Mouse (Mus musculus): Measurements from ENCODE around the gene Cfap45. TPM values are rescaled to one million over a fixed set of nuclear protein-coding genes. Genes with fewer than 3 reads are reported as not detected.

Cfap45 gene
- total and polyA plus RNA-seq, 3 experiments = 0.40 TPM; not detected in 2

DNA sequence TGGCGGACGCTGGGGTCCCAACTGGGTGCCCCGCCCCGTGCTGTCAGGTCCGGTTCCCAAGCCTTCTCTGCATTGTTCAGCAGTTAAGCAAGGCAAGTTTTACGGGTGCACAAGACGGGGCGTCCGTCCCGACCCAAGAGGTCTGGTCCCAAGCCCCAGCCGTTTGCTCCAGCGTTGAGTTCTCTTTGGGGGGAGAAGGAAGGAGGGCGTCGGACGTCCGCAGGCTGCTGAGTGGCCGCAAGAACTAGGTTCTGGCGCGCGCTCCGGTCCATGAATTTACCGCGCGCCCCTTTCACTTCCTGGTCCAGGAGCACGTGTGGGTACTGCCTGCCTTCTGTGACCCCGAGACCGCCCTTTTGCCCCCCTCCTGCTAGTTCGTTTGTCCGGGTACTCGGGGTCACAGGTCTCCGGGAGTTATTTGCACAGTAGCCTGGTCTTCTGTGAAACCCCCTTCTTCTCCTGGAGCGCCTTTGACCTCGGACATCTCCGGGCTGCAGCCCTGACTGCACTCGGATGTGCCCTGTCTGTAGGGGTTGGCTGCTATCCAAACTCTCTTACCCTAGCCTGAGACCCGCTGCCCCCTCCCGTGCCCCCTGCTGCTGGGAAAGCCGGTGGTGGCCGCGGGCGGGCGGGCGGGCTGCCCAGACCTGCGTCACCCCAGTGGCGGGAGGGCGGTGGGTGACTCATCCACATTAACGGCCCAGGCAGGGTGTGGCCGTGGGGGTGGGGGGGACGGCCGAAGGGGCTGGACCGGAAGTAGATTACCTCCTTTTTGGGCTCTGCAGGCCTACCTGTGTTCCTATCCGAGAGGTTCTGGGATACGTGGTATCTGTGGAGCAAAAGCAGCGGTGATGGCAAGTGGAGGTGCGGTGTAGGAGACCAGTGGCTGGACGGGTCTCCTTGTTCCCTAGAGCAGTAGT, 19.9 kb upstream of the Cfap45 start:
- Histone ChIP-seq H3K27me3 (ENCODE audit: control insufficient read depth in 1 of 2, insufficient read depth in 2 of 2, low read length in 2 of 2) (no peaks in the 10 kb centered on the region), H3K9ac (ENCODE audit: control insufficient read depth, low read depth, low read length, poor library complexity, severe bottlenecking) (peak overlapping the region; percentile 92), H3K4me1 (ENCODE audit: control insufficient read depth in 1 of 2, insufficient read depth in 2 of 2, low read length in 2 of 2) (peaks cover 9 to 37% of the 10 kb centered on the region in 2 experiments), H3K9me3 (replicated peaks; ENCODE audit: insufficient read depth, low read length) (no peaks in the 10 kb centered on the region), H3K27ac (ENCODE audit: control insufficient read depth, low read depth, low read length) (peak overlapping the region; percentile 85), H3K79me2 (ENCODE audit: control insufficient read depth, insufficient read depth, low read length, poor library complexity) (peaks cover 43% of the 10 kb centered on the region), H3K4me3 (ENCODE audit: control insufficient read depth in 1 of 2, insufficient read depth in 1 of 2, low read depth in 2 of 2, low read length in 2 of 2) (peak overlapping the region; percentile 65 to 91), H3K36me3 (ENCODE audit: control insufficient read depth in 1 of 2, insufficient read depth in 2 of 2, low read length in 2 of 2) (peaks cover 0 to 23% of the 10 kb centered on the region in 2 experiments; a peak in 2 of 4 replicates)
- peak; percentile 72 for DNase-seq (ENCODE audit: low read depth, low spot score)
- TF ChIP-seq MXI1 (IDR thresholded peaks at IDR 0.05; ENCODE audit: low read depth, low read length) = no peak; the same call in none of the 2 replicates
- TF ChIP-seq SIN3A (IDR thresholded peaks at IDR 0.05; ENCODE audit: low read length) = peak; percentile 75
- TF ChIP-seq NELFE (IDR thresholded peaks at IDR 0.05; ENCODE audit: low read depth, low read length) = no peak; the same call in 1 of the 2 replicates
- TF ChIP-seq JUND (IDR thresholded peaks at IDR 0.05; ENCODE audit: low read depth, low read length) = no peak
- TF ChIP-seq ZKSCAN1 (IDR thresholded peaks at IDR 0.05; ENCODE audit: low read depth, low read length) = no peak
- 0 out of 2 replicates have a peak, but pooled peaks have one; percentile 30 for TF ChIP-seq ELF1 (IDR thresholded peaks at IDR 0.05; ENCODE audit: low read depth, low read length)
- TF ChIP-seq USF1 (IDR thresholded peaks at IDR 0.05; ENCODE audit: low read depth, low read length) = 0 out of 2 replicates have a peak, but pooled peaks have one; percentile 13
- TF ChIP-seq HCFC1 (IDR thresholded peaks at IDR 0.05; ENCODE audit: low read depth, low read length) = no peak; the same call in 1 of the 2 replicates
- no peak for TF ChIP-seq POLR2AphosphoS5 (IDR thresholded peaks at IDR 0.05; ENCODE audit: borderline replicate concordance, low read depth, low read length)
- no peak; the same call in 1 of the 2 replicates for TF ChIP-seq POLR2AphosphoS2 (IDR thresholded peaks at IDR 0.05; ENCODE audit: low read length)
- TF ChIP-seq TBP (IDR thresholded peaks at IDR 0.05; ENCODE audit: low read depth, low read length) = no peak
- no peak for TF ChIP-seq RCOR1 (IDR thresholded peaks at IDR 0.05; ENCODE audit: low read depth, low read length)
- no peak for TF ChIP-seq UBTF (IDR thresholded peaks at IDR 0.05; ENCODE audit: borderline replicate concordance, insufficient read depth, low read depth, low read length)
- no peak for TF ChIP-seq SMC3 (IDR thresholded peaks at IDR 0.05; ENCODE audit: low read depth, low read length)
- peak in 1 of 2 experiments; percentile 17; a peak in 2 of 4 replicates for TF ChIP-seq POLR2A (IDR thresholded peaks at IDR 0.05; ENCODE audit: control insufficient read depth in 1 of 2, insufficient read depth in 1 of 2, low read depth in 1 of 2, low read length in 2 of 2, poor library complexity in 1 of 2)
- TF ChIP-seq TCF12 (IDR thresholded peaks at IDR 0.05; ENCODE audit: low read depth, low read length) = peak; percentile 40; the same call in 1 of the 2 replicates
- TF ChIP-seq TAL1 (IDR thresholded peaks at IDR 0.05; ENCODE audit: low read length) = no peak
- TF ChIP-seq KAT2A (conservative IDR thresholded peaks at IDR 0.05; ENCODE audit: low read depth, low read length) = no peak
- TF ChIP-seq ZNF384 (IDR thresholded peaks at IDR 0.05; ENCODE audit: low read depth, low read length) = no peak
- peak in 1 of 2 experiments; percentile 67; a peak in 2 of 4 replicates for TF ChIP-seq EP300 (IDR thresholded peaks at IDR 0.05; ENCODE audit: low read depth in 1 of 2, low read length in 2 of 2)
- TF ChIP-seq MYB (IDR thresholded peaks at IDR 0.05; ENCODE audit: low read depth, low read length) = peak; percentile 14; the same call in 1 of the 2 replicates
- no peak for TF ChIP-seq CHD1 (IDR thresholded peaks at IDR 0.05; ENCODE audit: low read depth, low read length)
- 0 out of 2 replicates have a peak, but pooled peaks have one; percentile 52 for TF ChIP-seq MYC (IDR thresholded peaks at IDR 0.05; ENCODE audit: low read depth, low read length)
- TF ChIP-seq E2F4 (IDR thresholded peaks at IDR 0.05; ENCODE audit: borderline replicate concordance, low read depth, low read length) = no peak
- no peak for TF ChIP-seq NRF1 (IDR thresholded peaks at IDR 0.05; ENCODE audit: insufficient read depth, low read depth, low read length, poor library complexity, severe bottlenecking)
- peak; percentile 8; the same call in 1 of the 2 replicates for TF ChIP-seq ETS1 (IDR thresholded peaks at IDR 0.05; ENCODE audit: low read depth, low read length)
- no peak for TF ChIP-seq BHLHE40 (IDR thresholded peaks at IDR 0.05; ENCODE audit: borderline replicate concordance, low read depth, low read length)
- TF ChIP-seq RAD21 (IDR thresholded peaks at IDR 0.05; ENCODE audit: low read depth, low read length) = no peak
- peak; percentile 39; the same call in 1 of the 2 replicates for TF ChIP-seq MAX (IDR thresholded peaks at IDR 0.05; ENCODE audit: low read length)
- TF ChIP-seq CTCF (IDR thresholded peaks at IDR 0.05 in 2 of 3, conservative IDR thresholded peaks at IDR 0.05 in 1 of 3; ENCODE audit: control insufficient read depth in 1 of 3, insufficient read depth in 1 of 3, low read depth in 2 of 3, low read length in 3 of 3, poor library complexity in 1 of 3, severe bottlenecking in 1 of 3) = no peak
- TF ChIP-seq CHD2 (IDR thresholded peaks at IDR 0.05; ENCODE audit: low read length) = no peak
- no peak for TF ChIP-seq GATA1 (IDR thresholded peaks at IDR 0.05; ENCODE audit: low read depth, low read length)
- TF ChIP-seq GABPA (IDR thresholded peaks at IDR 0.05; ENCODE audit: low read depth, low read length) = no peak
- no peak for TF ChIP-seq USF2 (IDR thresholded peaks at IDR 0.05; ENCODE audit: borderline replicate concordance in 1 of 2, insufficient read depth in 1 of 2, low read depth in 1 of 2, low read length in 2 of 2)
- no peak for TF ChIP-seq ZC3H11A (IDR thresholded peaks at IDR 0.05; ENCODE audit: low read depth, low read length)
